Mouse (Mus musculus) midbrain, postnatal 0 days (tissue): ENCODE measurements around the gene Tada2b. TPM values are rescaled to one million over a fixed set of nuclear protein-coding genes. Genes with fewer than 3 reads are reported as not detected.

Experiments used
- ATAC-seq: fragments of 200-750 bp; cut with Nextera tagmentation; 2 replicates; pipeline ENCODE4 v1.8.0; 2017; ENCODE audit warnings: moderate number of reproducible peaks, mild to moderate bottlenecking, moderate TSS enrichment, moderate library complexity; ENCODE audit not compliant: low FRiP score
- DNase-seq: peaks from one replicate; pipeline ENCODE4 v3.0.0-alpha.2; 2015; ENCODE audit warnings: low spot score
- H3K27ac ChIP-seq: fragments of 300-500 bp; sonication (generic); 2 replicates; pipeline ENCODE4 v1.5.1; 2014; ENCODE audit warnings: low read depth, mild to moderate bottlenecking, low read length, mixed read lengths
- H3K27me3 ChIP-seq: fragments of 300-500 bp; sonication (generic); 2 replicates; pipeline ENCODE4 v1.6.1; 2014; ENCODE audit warnings: low read length, control low read depth, mixed read lengths; ENCODE audit not compliant: insufficient read depth
- H3K36me3 ChIP-seq: fragments of 300-500 bp; sonication (generic); 2 replicates; pipeline ENCODE4 v1.6.1; 2014; ENCODE audit warnings: low read length, control low read depth, mixed read lengths; ENCODE audit not compliant: insufficient read depth
- H3K4me1 ChIP-seq: fragments of 300-500 bp; sonication (generic); 2 replicates; pipeline ENCODE4 v1.6.1; 2014; ENCODE audit warnings: mild to moderate bottlenecking, control low read depth, antibody characterized with exemption, low read length, mixed read lengths; ENCODE audit not compliant: insufficient read depth
- H3K4me2 ChIP-seq: fragments of 300-500 bp; sonication (generic); 2 replicates; pipeline ENCODE4 v1.6.1; 2014; ENCODE audit warnings: low read depth, mild to moderate bottlenecking, low read length, mixed read lengths; ENCODE audit not compliant: poor library complexity, severe bottlenecking
- H3K4me3 ChIP-seq: fragments of 300-500 bp; sonication (generic); 2 replicates; pipeline ENCODE4 v1.5.1; 2014; ENCODE audit warnings: low read depth, mild to moderate bottlenecking, low read length, moderate library complexity
- H3K9ac ChIP-seq: fragments of 300-500 bp; sonication (generic); replicated peaks from 2 replicates; pipeline ENCODE4 v1.6.1; 2014; ENCODE audit warnings: mild to moderate bottlenecking, low read length, moderate library complexity, mixed read lengths; ENCODE audit not compliant: poor library complexity, severe bottlenecking
- H3K9me3 ChIP-seq: fragments of 300-500 bp; sonication (generic); 2 replicates; pipeline ENCODE4 v1.6.1; 2016; ENCODE audit warnings: low read length, control low read depth
- CTCF ChIP-seq: IDR thresholded peaks from 2 replicates; pipeline ENCODE4 v1.5.1; 2016; ENCODE audit warnings: antibody characterized with exemption, mild to moderate bottlenecking
- WGBS: fragments of 180-500 bp; shearing (Covaris S2); extraction: QIAGEN DNeasy Blood & Tissue Kit; methylation state at CpG from one replicate; pipeline ENCODE4 v1.1.7; 2014; 5-methylcytosine and 5-hydroxymethylcytosine counted together
- polyA plus RNA-seq: library from polyadenylated mRNA; unstranded; fragments of >200 nt; fragmentation: Nextera tagmentation; extraction: Ambion mirVana; gene quantifications from 2 replicates; pipeline ENCODE4 v1.2.1, GENCODE M21; 2015
- total RNA-seq: library from RNA; depleted of rRNA; stranded (reverse); fragments of >200 nt; gene quantifications from 2 replicates; pipeline ENCODE4 v1.2.3, GENCODE M21; 2014

Tada2b gene
- total and polyA plus RNA-seq, 2 experiments from 2014 or later: 3.5 to 26.9 TPM

DNA sequence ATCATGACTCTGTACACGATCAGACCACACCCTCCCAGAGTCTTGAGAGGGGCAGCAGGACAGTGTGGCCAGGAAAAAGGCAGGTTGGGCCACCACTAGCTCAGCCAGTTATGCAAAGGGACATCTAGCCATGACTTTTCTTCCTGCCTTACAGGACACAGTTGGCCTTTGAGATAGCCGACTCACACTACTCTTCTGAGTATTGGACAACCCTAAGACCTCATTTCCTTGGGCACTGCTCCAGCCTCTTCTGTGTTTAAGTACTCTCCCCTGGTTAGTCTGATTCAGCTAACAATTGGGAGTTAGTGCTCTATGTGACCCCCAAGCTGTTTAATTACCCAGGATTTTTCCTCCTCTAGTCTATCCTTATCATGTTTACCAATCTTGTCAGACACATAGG is 4.3 kb downstream of the Tada2b start:
- no peak for TF ChIP-seq CTCF
- Histone ChIP-seq H3K9ac (no peak overlapping the region), H3K9me3 (no peaks in the 10 kb centered on the region), H3K4me1 (peaks cover 7% of the 10 kb centered on the region; the same call in 1 of the 2 replicates), H3K36me3 (peaks cover 11% of the 10 kb centered on the region), H3K4me3 (no peak overlapping the region), H3K27me3 (no peaks in the 10 kb centered on the region), H3K27ac (no peak overlapping the region), H3K4me2 (no peak overlapping the region)
- no peak for DNase-seq
- WGBS: 70% methylated on average over 2 of the region's 2 CpGs
- no peak for ATAC-seq

DNA sequence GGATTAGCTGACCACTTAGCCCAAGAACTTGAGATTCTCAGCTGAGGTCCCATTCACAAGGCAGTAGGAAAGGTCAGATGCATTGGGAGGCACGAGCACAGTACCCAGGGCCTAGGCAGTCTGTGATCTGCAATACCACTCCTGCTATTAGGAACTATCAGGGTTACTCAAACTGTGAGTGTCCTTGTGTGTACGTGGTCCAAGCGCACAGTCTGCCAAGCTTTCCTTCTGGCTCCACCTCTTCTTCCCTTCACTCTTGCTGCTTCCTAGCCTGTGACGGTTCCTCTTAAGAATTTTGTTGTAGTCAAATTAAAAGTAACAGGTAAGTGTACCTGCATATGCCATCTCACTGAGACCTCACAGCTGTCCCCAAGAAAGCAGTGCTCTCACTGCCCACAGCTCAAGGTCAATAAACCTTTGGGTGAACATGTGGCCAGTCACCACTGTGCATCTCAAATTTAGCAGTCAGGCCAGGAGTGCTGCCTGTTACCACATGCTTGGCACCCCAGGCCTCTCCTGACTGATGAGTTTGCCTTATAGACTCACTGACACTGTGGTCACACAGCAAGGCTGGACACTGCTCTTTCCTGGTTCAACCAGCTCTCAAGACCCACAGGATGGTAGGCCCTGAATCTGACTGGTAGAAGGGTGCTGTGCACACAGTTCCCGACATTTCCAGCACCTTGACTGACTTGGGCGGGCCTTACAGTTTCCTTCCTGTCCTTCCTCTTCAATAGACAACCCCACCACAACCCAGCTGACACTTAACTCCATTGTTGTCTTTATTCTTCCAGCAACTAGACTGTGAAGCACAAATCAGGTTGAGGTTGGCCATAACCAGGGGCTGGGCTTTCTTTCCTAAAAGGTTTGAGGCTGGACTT is 5.3 kb downstream of the Tada2b start:
- peaks cover 7% of the 10 kb centered on the region; the same call in 1 of the 2 replicates for H3K4me1 ChIP-seq
- H3K27ac ChIP-seq: no peak overlapping the region
- no peak overlapping the region for H3K4me2 ChIP-seq
- H3K4me3 ChIP-seq: no peak overlapping the region
- peaks cover 11% of the 10 kb centered on the region for H3K36me3 ChIP-seq
- H3K27me3 ChIP-seq: no peaks in the 10 kb centered on the region
- 91% methylated on average over 6 of the region's 6 CpGs for WGBS
- ATAC-seq (no peak), DNase-seq (no peak)
- no peaks in the 10 kb centered on the region for H3K9me3 ChIP-seq
- H3K9ac ChIP-seq: no peak overlapping the region
- TF ChIP-seq CTCF: no peak

DNA sequence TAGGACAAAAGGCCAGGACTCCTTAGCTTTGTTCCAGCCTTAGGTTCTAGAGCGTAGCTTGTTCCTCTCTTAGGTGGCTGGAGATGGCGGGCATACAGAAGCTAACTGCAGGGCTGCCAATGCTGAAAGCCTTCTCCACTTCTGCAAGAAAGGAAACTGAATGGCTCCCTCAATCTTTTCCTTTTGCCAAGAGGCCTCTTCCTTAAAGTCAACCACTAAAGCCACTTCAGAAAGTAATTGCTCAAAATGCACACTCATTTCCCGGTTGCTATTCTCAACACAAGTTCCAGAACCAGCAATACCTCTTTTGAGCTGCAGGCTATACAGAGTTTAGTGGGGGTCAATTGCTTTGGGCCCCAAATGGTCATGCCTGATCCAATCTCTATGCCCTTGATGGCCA is 6.6 kb downstream of the Tada2b start:
- H3K9ac ChIP-seq: no peak overlapping the region
- no peak for TF ChIP-seq CTCF
- no peaks in the 10 kb centered on the region for H3K27me3 ChIP-seq
- ATAC-seq: no peak
- peaks cover 4% of the 10 kb centered on the region; the same call in 1 of the 2 replicates for H3K4me1 ChIP-seq
- no peak overlapping the region for H3K4me3 ChIP-seq
- no peak for DNase-seq
- no peak overlapping the region for H3K4me2 ChIP-seq
- H3K36me3 ChIP-seq: peaks cover 19% of the 10 kb centered on the region
- no peaks in the 10 kb centered on the region for H3K9me3 ChIP-seq
- H3K27ac ChIP-seq: no peak overlapping the region
- WGBS: 90% methylated on average over 3 of the region's 3 CpGs

DNA sequence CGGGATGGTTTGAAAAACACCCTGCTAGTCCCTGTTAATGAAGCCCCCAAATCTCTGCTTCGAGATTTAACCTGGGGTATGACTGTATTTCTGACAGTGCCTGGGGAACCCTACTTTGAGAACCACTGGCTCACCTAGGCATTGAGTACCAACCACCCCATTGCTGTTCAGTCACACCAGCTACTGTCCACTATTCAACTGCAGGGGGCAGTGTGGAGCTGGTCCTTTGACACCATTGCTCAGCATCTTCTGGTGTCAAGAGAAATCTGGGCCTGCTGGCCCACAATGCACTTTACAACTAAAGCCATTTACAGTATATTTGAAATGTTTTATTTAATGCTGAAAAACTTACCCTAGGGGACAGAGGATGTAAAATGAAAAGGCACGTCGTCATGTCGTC is 9.8 kb downstream of the Tada2b start:
- WGBS: 89% methylated on average over 5 of the region's 5 CpGs

DNA sequence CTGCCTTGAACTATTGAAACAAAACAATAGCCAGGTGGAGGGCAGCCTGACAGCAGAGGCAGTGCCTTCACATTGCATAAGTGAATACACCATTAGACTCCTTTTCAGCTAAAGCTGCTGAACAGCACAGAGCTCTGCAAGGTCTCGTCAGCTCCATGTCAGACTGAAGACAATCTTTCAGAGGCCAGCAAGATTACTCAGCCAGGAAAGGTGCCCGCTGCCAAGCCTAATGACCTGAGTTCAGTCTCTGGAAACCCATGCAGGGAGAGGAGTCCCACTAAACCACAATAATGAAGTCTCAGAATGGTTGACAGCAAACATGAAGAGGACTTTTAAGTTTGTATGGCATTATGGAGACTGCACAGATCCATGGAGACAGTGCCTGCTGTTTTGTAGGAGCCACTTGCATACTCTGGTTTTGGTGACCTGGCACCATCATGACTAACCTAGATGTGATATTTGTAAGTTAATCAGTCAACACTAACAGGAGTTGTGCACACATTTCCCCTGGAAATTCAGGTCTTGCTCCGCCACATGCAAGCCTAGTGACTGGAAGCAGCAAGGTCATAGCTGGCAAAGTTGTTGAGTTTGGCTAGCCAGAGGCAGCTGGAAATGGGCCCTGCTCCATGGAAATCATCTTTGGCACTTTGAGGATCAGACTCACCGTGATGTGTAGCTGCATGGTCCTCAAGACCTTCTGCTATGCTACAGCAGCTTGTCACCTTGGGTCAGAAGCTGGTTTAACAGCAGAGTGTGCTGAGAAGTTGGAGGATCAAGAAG is 11.0 kb downstream of the Tada2b start:
- peaks cover 40% of the 10 kb centered on the region for H3K36me3 ChIP-seq
- 93% methylated on average over 4 of the region's 4 CpGs for WGBS

More for the DNA sequence above, 9.8 kb downstream of the Tada2b start:
- no peak overlapping the region for H3K4me2 ChIP-seq
- peaks cover 40% of the 10 kb centered on the region for H3K36me3 ChIP-seq
- no peaks in the 10 kb centered on the region for H3K9me3 ChIP-seq
- H3K4me3 ChIP-seq: no peak overlapping the region
- no peaks in the 10 kb centered on the region for H3K4me1 ChIP-seq
- DNase-seq (peak; percentile 81), ATAC-seq (no peak)
- no peak overlapping the region for H3K9ac ChIP-seq
- TF ChIP-seq CTCF: peak; percentile 82
- no peaks in the 10 kb centered on the region for H3K27me3 ChIP-seq
- H3K27ac ChIP-seq: no peak overlapping the region

DNA sequence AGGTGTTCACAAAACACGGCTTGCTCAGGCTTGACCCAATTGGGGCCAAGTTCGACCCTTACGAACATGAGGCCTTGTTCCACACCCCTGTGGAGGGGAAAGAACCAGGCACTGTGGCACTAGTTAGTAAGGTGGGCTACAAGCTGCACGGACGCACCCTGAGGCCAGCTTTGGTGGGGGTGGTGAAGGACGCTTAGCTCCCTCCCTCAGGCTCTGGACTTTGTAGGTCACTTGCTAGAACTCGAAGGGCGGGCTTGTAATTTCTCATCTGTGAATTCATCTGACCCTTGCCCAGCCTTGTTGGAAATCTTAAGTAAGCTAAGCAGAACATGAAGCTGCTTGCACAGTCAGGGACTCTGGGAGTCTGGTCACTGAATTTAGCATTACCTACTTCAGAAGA is 12.9 kb downstream of the Tada2b start:
- Histone ChIP-seq H3K9ac (no peak overlapping the region), H3K27ac (no peak overlapping the region), H3K4me1 (peaks cover under 1% of the 10 kb centered on the region; the same call in 1 of the 2 replicates), H3K4me3 (no peak overlapping the region), H3K4me2 (no peak overlapping the region), H3K27me3 (no peaks in the 10 kb centered on the region), H3K9me3 (no peaks in the 10 kb centered on the region), H3K36me3 (peaks cover 34% of the 10 kb centered on the region)
- ATAC-seq: no peak
- 93% methylated on average over 8 of the region's 8 CpGs for WGBS
- no peak for DNase-seq
- TF ChIP-seq CTCF: no peak

More for the DNA sequence above, 11.0 kb downstream of the Tada2b start:
- Histone ChIP-seq H3K27ac (no peak overlapping the region), H3K4me1 (no peaks in the 10 kb centered on the region), H3K9me3 (no peaks in the 10 kb centered on the region), H3K4me2 (no peak overlapping the region), H3K9ac (no peak overlapping the region), H3K27me3 (no peaks in the 10 kb centered on the region), H3K4me3 (no peak overlapping the region)
- TF ChIP-seq CTCF: no peak
- ATAC-seq (no peak), DNase-seq (no peak)
